Mouse (Mus musculus) hindbrain, postnatal 0 days (tissue): Measurements from ENCODE around the gene Rictor. TPM values are rescaled to one million over a fixed set of nuclear protein-coding genes. Genes with fewer than 3 reads are reported as not detected.

Experiments used
- ATAC-seq: fragments of 200-750 bp; cut with Nextera tagmentation; 2 replicates; pipeline ENCODE4 v1.8.0; 2017; ENCODE audit warnings: mild to moderate bottlenecking, moderate TSS enrichment, moderate library complexity
- DNase-seq: peaks from one replicate; pipeline ENCODE4 v3.0.0-alpha.2; 2015; ENCODE audit warnings: low spot score
- H3K27ac ChIP-seq: fragments of 300-500 bp; sonication (generic); 2 replicates; pipeline ENCODE4 v1.5.1; 2014; ENCODE audit warnings: mild to moderate bottlenecking
- H3K27me3 ChIP-seq: fragments of 300-500 bp; sonication (generic); 2 replicates; pipeline ENCODE4 v1.6.1; 2014; ENCODE audit warnings: low read length, mixed read lengths; ENCODE audit not compliant: insufficient read depth
- H3K36me3 ChIP-seq: fragments of 300-500 bp; sonication (generic); 2 replicates; pipeline ENCODE4 v1.6.1; 2014; ENCODE audit warnings: low read length, mixed read lengths; ENCODE audit not compliant: insufficient read depth
- H3K4me1 ChIP-seq: fragments of 300-500 bp; sonication (generic); 2 replicates; pipeline ENCODE4 v1.6.1; 2014; ENCODE audit warnings: antibody characterized with exemption, low read length, mixed read lengths; ENCODE audit not compliant: insufficient read depth
- H3K4me2 ChIP-seq: fragments of 300-500 bp; sonication (generic); 2 replicates; pipeline ENCODE4 v1.6.1; 2014; ENCODE audit warnings: low read depth, mild to moderate bottlenecking, low read length, moderate library complexity, mixed read lengths
- H3K4me3 ChIP-seq: fragments of 300-500 bp; sonication (generic); 2 replicates; pipeline ENCODE4 v1.5.1; 2014; ENCODE audit warnings: low read length
- H3K9ac ChIP-seq: fragments of 300-500 bp; sonication (generic); replicated peaks from 2 replicates; pipeline ENCODE4 v1.6.1; 2014; ENCODE audit warnings: mild to moderate bottlenecking, low read length, moderate library complexity, mixed read lengths
- H3K9me3 ChIP-seq: fragments of 300-500 bp; sonication (generic); 2 replicates; pipeline ENCODE4 v1.6.1; 2016; ENCODE audit warnings: low read length, mixed read lengths
- CTCF ChIP-seq: IDR thresholded peaks from 2 replicates; pipeline ENCODE4 v1.5.1; 2016; ENCODE audit warnings: antibody characterized with exemption, control low read depth, low read depth
- WGBS: fragments of 180-500 bp; shearing (Covaris S2); extraction: QIAGEN DNeasy Blood & Tissue Kit; methylation state at CpG from one replicate; pipeline ENCODE4 v1.1.7; 2014; 5-methylcytosine and 5-hydroxymethylcytosine counted together
- polyA plus RNA-seq: library from polyadenylated mRNA; unstranded; fragments of >200 nt; fragmentation: Nextera tagmentation; extraction: Ambion mirVana; gene quantifications from 2 replicates; pipeline ENCODE4 v1.2.1, GENCODE M21; 2015
- total RNA-seq: library from RNA; depleted of rRNA; stranded (reverse); fragments of >200 nt; gene quantifications from 2 replicates; pipeline ENCODE4 v1.2.3, GENCODE M21; 2014

Rictor gene
- total and polyA plus RNA-seq, 2 experiments from 2014 or later: 27.7 to 34.6 TPM

DNA sequence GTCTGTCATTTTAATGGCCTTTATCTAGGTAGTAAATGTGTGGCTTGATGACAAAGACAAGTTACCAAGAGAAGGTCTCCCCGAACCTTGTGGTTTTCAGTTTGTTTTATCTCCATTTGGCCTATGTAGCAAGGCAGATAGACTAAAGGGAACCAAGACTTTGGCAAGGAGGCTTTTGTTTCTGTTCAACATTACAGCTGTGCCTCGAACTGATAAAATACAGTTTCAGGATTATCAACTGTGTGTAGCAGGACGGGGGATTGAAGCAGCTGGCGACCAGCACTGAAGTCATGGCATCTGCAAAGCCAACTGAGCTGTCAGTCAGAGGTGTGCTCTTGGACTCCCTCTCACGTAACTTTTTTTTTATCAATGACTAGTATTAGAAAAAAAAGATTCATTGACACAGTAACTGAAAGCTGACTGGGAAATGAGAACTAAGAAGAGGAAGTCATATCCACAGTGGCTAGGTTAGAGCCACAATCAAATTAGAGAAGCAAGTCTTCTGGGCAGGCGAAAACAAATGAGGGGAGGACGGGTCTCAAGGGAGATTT lies 2.8 kb upstream of the Rictor start:
- ATAC-seq (no peak), DNase-seq (no peak)
- Histone ChIP-seq H3K9ac (no peak overlapping the region), H3K4me2 (no peak overlapping the region), H3K4me3 (no peak overlapping the region), H3K27me3 (no peaks in the 10 kb centered on the region), H3K36me3 (no peaks in the 10 kb centered on the region), H3K4me1 (peaks cover 8% of the 10 kb centered on the region; the same call in 1 of the 2 replicates), H3K9me3 (no peaks in the 10 kb centered on the region), H3K27ac (no peak overlapping the region)
- WGBS: 68% methylated on average over 7 of the region's 7 CpGs
- no peak for TF ChIP-seq CTCF

DNA sequence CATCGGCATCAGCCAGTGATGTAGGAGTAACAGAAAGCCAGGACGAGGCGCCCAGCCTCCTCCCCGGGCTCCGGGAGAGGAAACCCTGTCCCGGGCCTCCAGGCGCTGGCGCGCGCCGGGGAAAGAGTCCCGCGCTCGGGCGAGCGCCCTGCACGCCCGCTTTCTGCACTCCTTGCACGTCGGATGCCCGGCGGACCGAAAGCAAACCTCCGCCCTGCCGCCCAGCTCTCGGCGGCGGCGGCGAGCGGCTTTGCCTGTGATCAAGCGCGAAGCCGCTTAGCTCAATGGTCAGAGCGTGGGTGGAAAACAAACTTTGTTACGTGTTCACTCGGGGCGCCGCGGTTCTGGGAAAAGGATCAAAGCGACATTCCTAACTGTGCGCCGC lies 636 bp upstream of the Rictor start:
- peak; percentile 73 for DNase-seq
- no peaks in the 10 kb centered on the region for H3K9me3 ChIP-seq
- peak; percentile 75 for ATAC-seq
- peak overlapping the region; percentile 96 for H3K27ac ChIP-seq
- H3K36me3 ChIP-seq: no peaks in the 10 kb centered on the region
- under 1% methylated on average over 43 of the region's 43 CpGs for WGBS
- peaks cover 8% of the 10 kb centered on the region; the same call in 1 of the 2 replicates for H3K4me1 ChIP-seq
- peak overlapping the region; percentile 91 for H3K9ac ChIP-seq
- H3K4me2 ChIP-seq: peak overlapping the region; percentile 97
- H3K4me3 ChIP-seq: peak overlapping the region; percentile 99
- no peaks in the 10 kb centered on the region for H3K27me3 ChIP-seq
- no peak for TF ChIP-seq CTCF

DNA sequence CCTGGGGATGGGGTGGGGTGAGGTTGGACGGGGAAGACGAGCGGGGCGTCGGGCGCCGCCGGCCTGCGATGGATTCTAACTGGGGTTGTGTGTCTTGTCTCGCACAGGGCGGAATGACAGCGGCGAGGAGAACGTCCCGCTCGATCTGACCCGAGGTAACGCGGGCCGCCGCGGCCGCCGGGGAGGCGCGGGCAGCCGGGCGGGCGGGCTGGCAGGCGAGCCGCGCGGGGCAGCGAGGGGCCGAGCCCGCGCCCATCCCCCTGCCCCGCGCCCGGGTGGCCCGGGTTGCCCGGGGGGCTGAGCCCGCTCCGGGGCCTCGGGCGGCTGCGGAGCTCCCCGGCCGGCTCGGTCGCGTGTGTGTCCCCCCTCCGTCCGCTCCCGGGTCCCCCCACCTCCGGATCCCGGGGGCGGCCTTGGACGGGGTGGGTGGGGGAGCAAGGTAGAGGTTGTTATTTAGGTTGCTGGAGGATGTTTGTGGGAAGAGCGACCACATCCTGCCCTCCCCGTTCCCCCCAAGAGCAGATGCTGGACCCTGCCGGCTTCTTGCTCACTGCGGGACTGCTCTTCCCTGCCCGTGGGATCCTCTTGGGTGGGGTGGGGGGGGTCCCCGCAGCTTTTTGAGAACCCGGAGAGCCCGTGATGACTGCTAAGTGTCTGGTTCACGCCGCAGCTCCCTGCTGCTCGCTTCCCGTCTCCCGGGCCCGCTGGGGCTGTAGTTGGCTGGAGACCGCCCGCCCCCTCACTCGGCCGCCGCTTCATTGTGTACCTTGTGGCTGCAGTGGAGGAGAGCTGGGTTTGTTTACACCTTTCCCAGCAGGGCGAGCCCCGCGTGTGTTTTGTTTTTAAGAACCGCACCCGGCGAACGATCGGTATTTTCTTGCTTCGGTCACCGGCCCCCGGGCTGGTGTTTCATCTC lies 605 bp downstream of the Rictor start:
- under 1% methylated on average over 72 of the region's 89 CpGs for WGBS
- peak overlapping the region; percentile 96 for H3K27ac ChIP-seq
- no peaks in the 10 kb centered on the region for H3K9me3 ChIP-seq
- H3K4me3 ChIP-seq: peak overlapping the region; percentile 99
- no peak for TF ChIP-seq CTCF
- H3K27me3 ChIP-seq: no peaks in the 10 kb centered on the region
- peak overlapping the region; percentile 97 for H3K4me2 ChIP-seq
- peak overlapping the region; percentile 91 for H3K9ac ChIP-seq
- peak; percentile 84; the same call in 1 of the 2 replicates for ATAC-seq
- peaks cover 11% of the 10 kb centered on the region; the same call in 1 of the 2 replicates for H3K4me1 ChIP-seq
- no peaks in the 10 kb centered on the region for H3K36me3 ChIP-seq
- DNase-seq: peak; percentile 18

DNA sequence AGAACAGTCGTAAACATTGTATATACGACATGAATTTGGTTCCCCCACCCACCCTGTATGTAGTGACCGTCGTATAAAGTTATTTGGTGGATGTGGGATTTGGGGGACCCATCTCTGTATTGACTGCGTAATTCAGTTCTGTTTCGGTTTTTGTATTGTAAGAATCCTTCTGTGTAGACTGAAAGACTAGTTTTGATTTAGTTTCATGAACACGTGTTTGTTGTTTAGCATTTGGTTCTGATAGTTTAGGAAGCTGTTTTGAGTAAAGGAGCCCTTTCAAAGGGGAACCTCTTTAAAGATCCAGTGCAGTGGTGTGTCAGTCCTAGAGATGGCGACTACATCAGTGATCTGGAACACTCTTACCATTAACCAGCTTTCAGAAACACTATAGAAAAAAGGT lies 1.4 kb downstream of the Rictor start:
- WGBS: 17% methylated on average over 8 of the region's 8 CpGs

DNA sequence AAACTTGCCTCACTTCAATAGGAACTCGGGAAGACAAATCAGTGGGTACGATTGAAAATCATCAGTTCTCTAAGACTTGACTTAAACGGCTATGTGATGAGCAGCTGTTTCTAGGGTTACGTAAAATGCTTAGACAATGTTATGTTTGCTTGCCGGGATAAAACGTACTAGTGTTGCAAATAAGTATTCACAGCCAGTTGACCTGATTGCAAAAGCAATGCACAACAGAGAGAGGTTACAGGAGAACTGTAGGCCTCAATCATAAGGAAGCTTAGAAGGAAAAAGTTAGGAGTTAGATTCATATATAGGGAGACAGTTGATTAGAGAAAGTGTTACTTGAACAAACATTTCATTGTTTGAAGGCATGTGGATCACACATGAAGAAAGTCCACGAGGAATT lies 2.2 kb downstream of the Rictor start:
- H3K27ac ChIP-seq: no peak overlapping the region
- H3K9me3 ChIP-seq: no peaks in the 10 kb centered on the region
- H3K4me2 ChIP-seq: peak overlapping the region; percentile 97
- DNase-seq (no peak), ATAC-seq (no peak)
- WGBS: 68% methylated on average over 7 of the region's 7 CpGs
- H3K27me3 ChIP-seq: no peaks in the 10 kb centered on the region
- H3K36me3 ChIP-seq: no peaks in the 10 kb centered on the region
- H3K9ac ChIP-seq: no peak overlapping the region; the same call in 1 of the 2 replicates
- H3K4me1 ChIP-seq: peaks cover 11% of the 10 kb centered on the region; the same call in 1 of the 2 replicates
- no peak overlapping the region for H3K4me3 ChIP-seq
- no peak for TF ChIP-seq CTCF

More for the DNA sequence above, 1.4 kb downstream of the Rictor start:
- peaks cover 11% of the 10 kb centered on the region; the same call in 1 of the 2 replicates for H3K4me1 ChIP-seq
- H3K27me3 ChIP-seq: no peaks in the 10 kb centered on the region
- H3K4me3 ChIP-seq: peak overlapping the region; percentile 99
- TF ChIP-seq CTCF: no peak
- no peak for ATAC-seq
- H3K9me3 ChIP-seq: no peaks in the 10 kb centered on the region
- no peak for DNase-seq
- H3K36me3 ChIP-seq: no peaks in the 10 kb centered on the region
- peak overlapping the region; percentile 91 for H3K9ac ChIP-seq
- H3K27ac ChIP-seq: 0 out of 2 replicates have a peak overlapping the region, but pooled peaks have one; percentile 96
- H3K4me2 ChIP-seq: peak overlapping the region; percentile 97

DNA sequence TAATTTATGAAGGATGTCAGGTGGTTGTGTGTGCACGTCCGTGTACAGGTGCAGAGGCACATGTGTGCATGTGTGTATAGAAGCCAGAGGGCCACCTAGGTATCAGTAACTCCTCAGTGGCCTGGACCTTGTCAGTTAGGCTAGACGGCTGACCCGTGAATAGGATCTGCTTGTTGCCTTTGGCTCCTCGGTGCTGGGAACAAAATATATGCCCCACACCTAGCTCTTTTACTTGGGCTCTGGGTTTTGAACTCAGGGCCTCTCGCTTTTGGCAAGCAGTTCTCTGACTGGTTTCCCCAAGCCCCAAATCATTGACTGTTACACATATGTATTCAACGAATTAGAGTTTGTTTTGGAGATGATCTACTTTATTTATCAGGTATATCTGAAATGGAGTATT lies 3.0 kb downstream of the Rictor start:
- H3K9me3 ChIP-seq: no peaks in the 10 kb centered on the region
- no peaks in the 10 kb centered on the region for H3K36me3 ChIP-seq
- no peak overlapping the region for H3K4me2 ChIP-seq
- ATAC-seq (no peak), DNase-seq (no peak)
- no peak overlapping the region for H3K27ac ChIP-seq
- H3K4me3 ChIP-seq: no peak overlapping the region
- H3K27me3 ChIP-seq: no peaks in the 10 kb centered on the region
- no peak for TF ChIP-seq CTCF
- H3K4me1 ChIP-seq: peaks cover 11% of the 10 kb centered on the region; the same call in 1 of the 2 replicates
- WGBS: 85% methylated on average over 7 of the region's 7 CpGs
- no peak overlapping the region for H3K9ac ChIP-seq
